In genomic region chr3:83576155-83576554, GRCm38 (mm10) we compare ENCODE assay signal across 18 mouse cellular contexts.
DNase-seq lines count a peak whose midpoint lies in the region; ATAC-seq lines count a peak whose summit lies in the region.
"Had no signal": no experiment of that assay in that cellular context is flagged by ENCODE, and none has a peak within 500 bp of the region (broad histone marks: within the 10 kb centered on the region; RNA-seq: fewer than 3 reads in every experiment).

No protein-coding gene starts in this region.

- peak; percentile 4 to 14 for DNase-seq in heart, adult 18-20 months
- DNase-seq in right cerebral cortex, adult 18-20 months: peak; percentile 2
- DNase-seq in right cerebral cortex, postnatal 4 days: no peak
- DNase-seq in cerebellum, postnatal 36 days: peak; percentile 6 to 7
- peak; percentile 13 for DNase-seq in limb, embryonic 10.5 days (ENCODE audit: low spot score)
- no peak for DNase-seq in kidney, postnatal 36 days
- DNase-seq: right cerebral cortex, postnatal 25 days; thymus, postnatal 36 days had no signal

- H3K4me2 ChIP-seq in heart, embryonic 12.5 days: no peak overlapping the region
- H3K4me2 ChIP-seq in neural tube, embryonic 15.5 days: no peak overlapping the region
- H3K4me2 ChIP-seq: liver, embryonic 12.5 days; midbrain, embryonic 11.5 days; neural tube, embryonic 13.5 days; stomach, embryonic 15.5 days had no signal

- no peak overlapping the region for H3K27ac ChIP-seq in heart, embryonic 12.5 days (ENCODE audit: poor library complexity, severe bottlenecking)
- no peak overlapping the region for H3K27ac ChIP-seq in limb, embryonic 10.5 days
- no peak overlapping the region for H3K27ac ChIP-seq in neural tube, embryonic 15.5 days (replicated peaks)
- H3K27ac ChIP-seq: forebrain, embryonic 10.5 days; kidney, postnatal 0 days; liver, embryonic 12.5 days; neural tube, embryonic 13.5 days; stomach, embryonic 15.5 days had no signal

- no peaks in the 10 kb centered on the region for H3K4me1 ChIP-seq in heart, embryonic 12.5 days (replicated peaks)
- peaks cover 9% of the 10 kb centered on the region; the same call in 1 of the 2 replicates for H3K4me1 ChIP-seq in limb, embryonic 10.5 days
- H3K4me1 ChIP-seq in neural tube, embryonic 15.5 days: no peaks in the 10 kb centered on the region
- H3K4me1 ChIP-seq: liver, embryonic 12.5 days; neural tube, embryonic 13.5 days; stomach, embryonic 15.5 days had no signal

- no peaks in the 10 kb centered on the region for H3K36me3 ChIP-seq in heart, embryonic 12.5 days
- no peaks in the 10 kb centered on the region for H3K36me3 ChIP-seq in limb, embryonic 10.5 days
- no peaks in the 10 kb centered on the region for H3K36me3 ChIP-seq in neural tube, embryonic 15.5 days
- H3K36me3 ChIP-seq: forebrain, embryonic 10.5 days; liver, embryonic 12.5 days; neural tube, embryonic 13.5 days; stomach, embryonic 15.5 days had no signal

- H3K9me3 ChIP-seq in heart, embryonic 12.5 days (replicated peaks): no peaks in the 10 kb centered on the region
- no peaks in the 10 kb centered on the region for H3K9me3 ChIP-seq in limb, embryonic 10.5 days (replicated peaks)
- no peaks in the 10 kb centered on the region for H3K9me3 ChIP-seq in neural tube, embryonic 15.5 days (replicated peaks)
- H3K9me3 ChIP-seq: forebrain, embryonic 10.5 days; liver, embryonic 12.5 days; neural tube, embryonic 13.5 days; stomach, embryonic 15.5 days had no signal

- no peak for ATAC-seq in heart, embryonic 12.5 days (ENCODE audit: insufficient number of reproducible peaks, low FRiP score)
- ATAC-seq in neural tube, embryonic 15.5 days (ENCODE audit: low FRiP score): no peak
- ATAC-seq: inflammation-experienced regulatory T-cells, adult 6 months; liver, embryonic 12.5 days; lung, postnatal 0 days had no signal

- WGBS in heart, embryonic 12.5 days: 79% methylated on average over 2 of the region's 2 CpGs
- 94% methylated on average over 2 of the region's 2 CpGs for WGBS in limb, embryonic 10.5 days
- WGBS in neural tube, embryonic 15.5 days: 89% methylated on average over 2 of the region's 2 CpGs

- H3K9ac ChIP-seq in heart, embryonic 12.5 days: no peak overlapping the region
- H3K9ac ChIP-seq in neural tube, embryonic 15.5 days (replicated peaks): no peak overlapping the region
- H3K9ac ChIP-seq: liver, embryonic 12.5 days; neural tube, embryonic 13.5 days; stomach, embryonic 15.5 days had no signal

- no peaks in the 10 kb centered on the region for H3K27me3 ChIP-seq in heart, embryonic 12.5 days (replicated peaks)
- no peaks in the 10 kb centered on the region for H3K27me3 ChIP-seq in limb, embryonic 10.5 days (ENCODE audit: low read depth, poor library complexity, severe bottlenecking)
- H3K27me3 ChIP-seq in neural tube, embryonic 15.5 days (replicated peaks): no peaks in the 10 kb centered on the region
- H3K27me3 ChIP-seq: liver, embryonic 12.5 days; stomach, embryonic 15.5 days had no signal

- H3K4me3 ChIP-seq in heart, embryonic 12.5 days: no peak overlapping the region
- H3K4me3 ChIP-seq in limb, embryonic 10.5 days: no peak overlapping the region
- no peak overlapping the region for H3K4me3 ChIP-seq in neural tube, embryonic 15.5 days (replicated peaks)
- H3K4me3 ChIP-seq: forebrain, embryonic 10.5 days; liver, embryonic 12.5 days; neural tube, embryonic 13.5 days; stomach, embryonic 15.5 days had no signal

Comparison
In these comparisons a context has a peak if more than half of its experiments do, and no peak if none do; other contexts are left out.
1. DNase-seq: peak in heart, adult 18-20 months (2 of 2), right cerebral cortex, adult 18-20 months (single experiment), cerebellum, postnatal 36 days (2 of 2) and limb, embryonic 10.5 days (single experiment); none in right cerebral cortex, postnatal 4 days (single experiment) and kidney, postnatal 36 days (0 of 2).